Mouse (Mus musculus): Measurements from ENCODE around the gene Gm5741.

GRCm38 (mm10) chr8:85072364-85072929, 4.7 kb upstream of the Gm5741 start:
- TF ChIP-seq CTCF (IDR thresholded peaks at IDR 0.05; ENCODE audit: low read depth) (no peak), EP300 (optimal IDR thresholded peaks at IDR 0.05) (no peak)
